Mouse (Mus musculus): Measurements from ENCODE around the gene Nepro.

The Nepro gene

DNA sequence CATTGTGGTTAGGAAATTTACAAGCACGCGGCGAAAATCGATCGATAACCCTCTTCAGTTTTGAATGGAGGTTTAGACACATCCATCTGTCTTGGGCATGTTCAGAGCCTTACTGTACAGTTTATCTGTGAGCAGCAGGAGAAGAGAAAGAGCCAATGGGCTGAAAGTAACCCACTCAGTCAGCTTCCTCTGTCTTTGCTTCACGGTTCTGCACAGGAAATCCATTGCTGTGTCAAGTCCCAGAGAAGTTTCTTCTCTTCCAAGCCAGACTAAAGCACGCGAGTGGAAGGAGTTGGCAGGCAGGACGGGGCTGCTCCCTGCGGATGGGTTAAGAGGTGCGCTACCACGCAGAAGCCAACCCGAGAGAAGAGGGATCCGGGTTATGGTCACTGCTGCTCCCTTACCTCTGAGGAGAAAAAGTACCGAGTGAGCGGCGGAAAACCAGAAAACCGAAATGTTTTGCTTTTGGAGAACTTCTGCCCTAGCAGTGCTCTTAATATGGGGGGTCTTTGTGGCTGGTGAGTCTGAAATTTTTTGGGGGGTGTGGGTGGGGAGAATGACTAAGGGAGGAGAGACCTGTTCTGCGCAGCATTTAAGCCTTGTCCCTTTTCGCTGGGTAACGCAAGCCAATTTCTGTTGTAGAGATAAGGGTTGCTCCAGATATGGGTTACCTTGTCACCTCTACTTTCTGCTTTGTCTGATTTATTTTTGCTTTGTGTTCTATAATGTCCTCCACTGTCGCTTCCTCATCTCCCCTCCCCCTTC is 41.6 kb downstream of the Nepro start, which contains the start of gene Cd200r1:
Cd200r1 (plus strand) TSS at position 182 of the 765 bp plus-strand sequence.
- in situ Hi-C loops (cut with MboI; ENCODE audit: low sequenced_read_pairs) = loop anchor here (10.0 kb wide), 1 partner anchor 319 kb away; no protein-coding TSS in a partner anchor

DNA sequence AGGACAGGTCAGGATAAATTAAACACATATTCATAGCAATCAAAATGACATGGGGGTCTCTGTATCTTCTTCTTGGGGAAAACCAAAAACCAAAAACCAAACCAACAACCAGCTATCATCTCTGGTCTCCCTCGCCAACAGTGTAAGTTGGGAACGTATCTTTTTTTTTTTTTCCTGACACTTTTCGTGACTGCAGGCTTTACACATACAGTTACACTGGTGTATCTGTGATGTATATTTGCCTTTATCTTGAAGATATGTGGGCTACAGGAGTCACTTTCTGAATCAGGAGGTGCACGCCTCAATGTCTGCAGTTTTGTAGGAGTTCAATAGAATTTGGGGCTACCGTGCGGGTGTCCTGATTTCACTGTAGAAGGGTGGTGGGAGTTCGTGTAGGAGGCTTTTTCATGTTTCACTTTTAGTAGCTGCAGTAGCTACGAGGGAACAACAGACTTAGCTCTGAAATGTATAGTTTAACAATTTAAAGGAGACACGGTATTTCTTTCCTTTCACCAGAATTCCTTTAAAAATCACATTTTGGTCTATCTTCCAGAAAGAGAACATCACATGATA is 42.3 kb downstream of the Nepro start:
- in situ Hi-C loops (cut with MboI; ENCODE audit: low sequenced_read_pairs) = loop anchor here (10.0 kb wide), 1 partner anchor 318 kb away; no protein-coding TSS in a partner anchor

- in situ Hi-C loops (cut with MboI; ENCODE audit: low sequenced_read_pairs) = loop anchor here (10.0 kb wide), 1 partner anchor 317 kb away; no protein-coding TSS in a partner anchor
Measured at GRCm38 (mm10) chr16:44767506-44767905, 43.4 kb downstream of the Nepro start.

DNA sequence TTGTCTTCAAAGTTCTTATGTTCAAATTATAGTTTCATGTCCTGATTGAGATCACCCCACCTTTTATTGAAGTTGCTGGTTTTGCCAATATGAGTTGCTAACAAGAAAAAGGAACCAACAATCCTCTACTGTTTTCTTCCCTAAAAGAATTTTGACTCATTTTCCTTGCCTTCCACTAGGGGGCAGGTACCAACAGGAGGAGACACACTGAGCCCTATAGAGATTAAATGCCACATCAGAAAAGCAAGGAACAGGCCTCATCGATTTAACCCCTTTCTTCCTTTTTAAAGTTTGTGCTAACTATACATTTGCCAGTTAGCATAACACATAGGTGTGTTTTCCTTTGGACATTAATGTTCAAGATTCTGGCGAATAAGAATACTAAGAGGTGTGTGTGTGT is 43.9 kb downstream of the Nepro start:
- in situ Hi-C loops (cut with MboI; ENCODE audit: low sequenced_read_pairs) = loop anchor here (10.0 kb wide), 1 partner anchor 317 kb away; no protein-coding TSS in a partner anchor

DNA sequence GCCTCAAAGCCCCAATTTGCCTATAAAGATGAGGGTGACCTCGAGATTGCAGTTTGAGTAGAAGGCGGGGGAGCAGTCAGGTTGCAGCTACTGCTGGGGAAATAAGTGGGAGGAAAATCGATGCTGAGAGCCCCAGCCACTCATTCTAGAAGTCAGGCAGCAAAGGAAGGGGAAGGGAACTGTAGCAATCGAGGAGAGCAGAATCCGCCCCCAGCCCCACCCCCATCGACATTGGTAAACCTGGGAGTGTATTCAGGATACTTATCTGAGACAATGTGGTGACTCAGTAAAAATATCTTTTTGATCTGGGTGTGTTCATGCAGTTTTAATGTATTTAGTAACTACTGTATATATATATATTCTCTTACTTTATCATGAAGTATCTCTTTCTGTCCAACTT is 48.5 kb downstream of the Nepro start:
- in situ Hi-C loops (cut with MboI; ENCODE audit: low sequenced_read_pairs) = no loop called here

DNA sequence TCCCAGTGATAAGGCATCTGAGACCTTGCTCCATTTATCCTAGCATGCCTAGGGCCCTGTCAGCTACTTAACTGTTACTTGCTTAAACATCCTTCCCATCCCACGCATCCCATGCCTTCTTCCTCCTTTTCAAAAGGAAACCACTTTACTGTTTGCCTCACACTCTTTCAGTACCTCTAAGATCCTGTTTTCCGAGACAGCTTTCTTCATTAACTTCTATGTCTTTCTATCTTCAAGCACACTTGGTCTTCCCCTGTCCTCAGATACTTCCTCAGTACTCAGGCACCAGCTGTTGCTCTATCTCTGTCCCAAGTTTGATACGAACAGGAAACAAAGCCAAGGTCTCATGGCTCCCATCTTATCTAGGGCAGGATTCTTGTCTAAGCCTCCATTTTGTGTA is 49.6 kb downstream of the Nepro start:
- in situ Hi-C loops (cut with MboI; ENCODE audit: low sequenced_read_pairs) = no loop called here

GRCm38 (mm10) chr16:44774201-44774600 is 50.1 kb downstream of the Nepro start:
- in situ Hi-C loops (cut with MboI; ENCODE audit: low sequenced_read_pairs) = no loop called here

DNA sequence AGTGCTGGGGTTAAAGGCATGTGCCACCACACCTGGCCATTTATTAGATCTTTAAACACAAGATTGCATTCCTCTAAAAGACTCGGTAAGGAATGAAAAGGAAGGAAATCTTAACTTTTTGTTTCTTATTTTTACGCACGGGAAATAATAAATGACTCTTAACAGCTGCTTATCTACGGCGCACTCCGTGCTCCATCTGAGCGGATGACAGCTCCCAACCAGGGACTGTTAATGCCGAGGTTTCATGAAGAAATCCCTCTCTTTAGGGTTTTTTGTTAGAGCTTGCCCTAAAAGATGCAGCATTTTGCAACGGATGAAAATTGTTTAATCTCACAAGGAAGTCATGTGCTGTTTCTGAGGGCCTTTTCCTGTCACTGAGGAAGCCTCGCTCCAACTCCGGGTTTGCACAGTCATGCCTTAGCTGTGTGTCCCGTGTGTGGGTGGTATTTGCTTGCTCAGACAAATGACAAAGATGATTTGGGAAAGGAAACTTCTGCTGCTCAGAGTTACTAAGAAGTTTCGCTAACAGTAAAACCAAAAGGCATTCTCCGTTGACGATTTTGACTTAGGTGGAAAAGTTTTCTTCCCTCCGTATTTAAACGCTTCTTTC is 54.5 kb downstream of the Nepro start:
- in situ Hi-C loops (cut with MboI; ENCODE audit: low sequenced_read_pairs) = no loop called here

GRCm38 (mm10) chr16:44779494-44779893 is 55.4 kb downstream of the Nepro start:
- in situ Hi-C loops (cut with MboI; ENCODE audit: low sequenced_read_pairs) = no loop called here

DNA sequence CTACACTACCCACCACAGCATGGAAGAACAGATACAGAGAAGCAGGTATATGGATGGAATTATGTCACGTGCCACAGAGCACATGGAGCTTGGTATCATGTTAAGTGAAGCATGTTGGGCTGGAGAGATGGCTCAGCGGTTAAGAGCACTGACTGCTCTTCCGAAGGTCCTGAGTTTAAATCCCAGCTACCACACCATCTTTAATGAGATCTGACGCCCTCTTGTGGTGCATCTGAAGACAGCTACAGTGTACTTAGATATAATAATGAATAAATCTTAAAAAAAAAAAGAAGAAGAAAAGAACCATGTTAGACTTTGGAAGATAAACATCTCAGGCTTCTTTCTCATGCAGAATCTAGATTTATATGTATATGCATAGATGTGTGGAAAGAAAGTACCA is 56.6 kb downstream of the Nepro start:
- in situ Hi-C loops (cut with MboI; ENCODE audit: low sequenced_read_pairs) = no loop called here

Data from CH12F3 (cell line).